Mouse (Mus musculus) adrenal gland, adult 18-20 months (tissue): ENCODE results near the gene Atf2. TPM values are rescaled to one million over a fixed set of nuclear protein-coding genes. Genes with fewer than 3 reads are reported as not detected.
"Not testable (repeated sequence)": the region's sequence is repeated elsewhere in the genome, so short reads cannot be mapped to it uniquely, and the experiment has no call there.

Experiments
- DNase-seq, 2 experiments: peaks; one replicate each; pipeline ENCODE4 v3.0.0; 2021 to 2022; ENCODE audit warnings: low spot score in 2 of 2
- total RNA-seq, 2 experiments: library from RNA; stranded (reverse); gene quantifications; 1 replicate in 1 of 2; 2 replicates in 1 of 2; pipeline ENCODE4 v1.2.3; 2021

Gene Atf2
- total RNA-seq, 2 experiments from 2014 or later: 73.4 to 74.3 TPM

DNA sequence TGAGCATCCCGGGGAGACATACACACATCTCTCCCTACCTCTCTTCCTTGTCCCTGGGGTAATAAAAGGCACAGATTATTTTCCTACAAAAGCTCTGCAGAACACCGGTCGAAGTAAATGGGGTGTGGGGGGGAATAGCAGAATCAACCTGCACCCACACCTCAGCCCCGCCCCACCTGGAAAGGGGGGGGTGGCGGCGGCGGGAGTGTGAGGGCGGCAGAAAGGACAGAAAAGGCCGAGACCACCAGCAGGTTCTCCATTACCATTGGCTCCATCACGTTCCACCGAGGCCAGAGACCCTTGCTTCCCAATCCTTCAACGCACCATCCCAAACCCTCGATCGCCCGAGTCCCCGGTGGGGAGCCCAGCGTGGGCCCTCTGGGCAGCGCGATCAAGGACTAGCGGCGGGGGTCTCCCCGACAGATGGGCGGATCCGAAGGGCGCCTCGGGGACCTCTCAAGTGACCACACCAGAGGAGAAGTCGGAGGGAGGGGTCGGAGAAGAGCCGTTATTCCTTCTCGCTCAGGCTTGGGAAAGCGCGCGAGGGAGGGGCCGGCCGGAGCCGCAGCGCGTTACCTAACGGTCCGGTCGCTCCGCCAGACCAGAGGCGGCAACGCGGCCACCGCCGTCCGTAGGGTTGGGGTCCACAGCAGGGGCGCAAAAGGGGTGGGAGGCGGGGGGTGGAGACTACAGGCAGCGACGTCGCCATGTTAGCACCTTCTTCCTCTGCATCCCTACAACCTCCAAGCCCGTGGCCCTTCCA lies 557 bp downstream of the Atf2 start:
- DNase-seq: no peak

- DNase-seq: no peak
Measured at GRCm38 (mm10) chr2:73885997-73886396, 6.4 kb downstream of the Atf2 start.

DNA sequence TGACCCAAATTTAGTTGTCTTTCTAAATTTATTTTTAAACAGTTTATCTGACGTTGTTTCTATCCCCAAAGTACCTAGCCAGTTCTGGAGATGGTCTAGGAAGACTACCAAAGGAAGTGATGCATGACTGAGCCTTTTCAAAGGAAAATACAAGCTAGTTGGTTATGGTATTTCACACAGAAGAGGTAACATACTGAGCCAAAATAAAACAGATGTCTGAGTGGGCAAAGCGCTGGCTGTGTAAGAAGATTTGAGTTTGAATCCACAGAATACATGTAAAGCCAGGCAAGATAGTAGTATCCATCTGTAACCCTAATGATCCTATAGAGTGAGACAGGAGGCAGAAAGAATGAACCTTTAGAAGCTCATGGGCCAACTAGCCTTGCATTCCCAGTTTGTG lies 14.5 kb downstream of the Atf2 start:
- no peak for DNase-seq

- peak; percentile 64 to 73 for DNase-seq
Measured at GRCm38 (mm10) chr2:73867764-73868487, 24.5 kb downstream of the Atf2 start.

GRCm38 (mm10) chr2:73860046-73860624 lies 32.3 kb downstream of the Atf2 start:
- no peak for DNase-seq

- DNase-seq: no peak
Measured at GRCm38 (mm10) chr2:73857352-73857751, 35.1 kb downstream of the Atf2 start.

GRCm38 (mm10) chr2:73856246-73856645 lies 36.2 kb downstream of the Atf2 start:
- no peak for DNase-seq

DNA sequence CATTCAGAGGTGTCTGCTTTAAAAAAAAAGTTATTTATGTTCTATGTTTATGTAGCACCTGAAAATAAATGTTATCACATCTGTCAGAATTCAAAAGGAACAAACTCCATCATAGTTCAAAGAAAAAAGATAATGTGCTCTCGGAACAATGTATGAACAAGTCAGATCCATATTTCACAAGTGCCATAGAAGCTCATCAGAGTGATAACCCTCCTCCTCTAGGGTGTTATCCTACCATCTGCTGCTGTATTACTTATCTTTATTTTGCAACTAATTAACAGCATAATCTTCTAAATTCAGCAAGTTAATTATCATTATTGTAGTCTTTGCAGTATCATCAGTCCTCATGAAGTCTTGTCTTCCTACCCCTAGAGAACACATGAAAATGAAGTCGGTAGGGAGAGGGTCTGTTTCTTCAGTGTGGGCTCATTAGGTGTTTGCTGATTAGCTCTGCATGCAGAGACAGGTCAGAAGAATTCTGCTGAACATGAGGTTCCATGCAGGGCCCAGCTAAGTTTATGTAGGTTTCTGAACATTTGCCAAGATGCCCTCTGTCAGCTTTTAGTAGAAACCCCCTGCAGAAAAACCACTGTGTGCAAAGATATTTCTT lies 57.9 kb downstream of the Atf2 start:
- DNase-seq: no peak

DNA sequence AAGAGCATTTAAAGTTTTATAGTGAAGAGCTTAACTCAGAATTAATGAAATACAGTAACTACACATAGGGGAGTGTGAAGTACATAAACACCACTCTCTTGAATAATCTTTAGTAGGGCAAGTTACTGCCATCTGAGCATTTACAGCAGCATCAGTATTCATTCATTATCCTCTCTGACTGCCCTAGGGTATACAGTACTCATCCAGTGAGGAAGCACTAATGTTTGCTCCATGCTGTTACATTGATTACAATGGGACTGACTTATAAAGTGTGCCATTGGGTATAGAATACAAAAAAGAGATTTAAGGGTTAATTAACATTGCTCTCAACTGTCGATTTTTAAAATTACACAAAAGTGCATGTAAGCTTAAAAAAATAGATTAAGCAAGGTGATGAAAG lies 59.2 kb downstream of the Atf2 start:
- no peak for DNase-seq

GRCm38 (mm10) chr2:73818742-73819141 lies 73.7 kb downstream of the Atf2 start:
- DNase-seq: no peak

- no peak for DNase-seq
Measured at GRCm38 (mm10) chr2:73807609-73808008, 84.8 kb downstream of the Atf2 start.

DNA sequence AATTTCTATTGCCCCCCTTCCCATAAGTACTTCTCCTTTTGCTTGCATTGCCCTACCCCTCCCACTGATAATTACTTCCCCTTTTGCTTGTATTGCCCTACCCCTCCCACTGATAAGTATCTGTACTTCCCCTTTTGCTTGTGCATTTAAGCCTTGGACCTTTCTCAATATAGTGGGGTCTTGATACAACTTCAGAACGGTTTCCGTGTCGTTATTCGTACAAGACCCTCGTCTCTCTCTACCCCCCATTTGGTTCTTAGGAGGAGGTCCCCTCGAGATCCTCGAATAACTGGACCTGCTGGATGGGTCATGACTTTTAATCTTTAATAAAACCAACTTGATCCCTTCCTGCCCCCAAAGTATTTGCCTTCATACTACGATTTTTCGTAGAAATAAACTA lies 92.3 kb downstream of the Atf2 start:
- DNase-seq: not testable (repeated sequence)

DNA sequence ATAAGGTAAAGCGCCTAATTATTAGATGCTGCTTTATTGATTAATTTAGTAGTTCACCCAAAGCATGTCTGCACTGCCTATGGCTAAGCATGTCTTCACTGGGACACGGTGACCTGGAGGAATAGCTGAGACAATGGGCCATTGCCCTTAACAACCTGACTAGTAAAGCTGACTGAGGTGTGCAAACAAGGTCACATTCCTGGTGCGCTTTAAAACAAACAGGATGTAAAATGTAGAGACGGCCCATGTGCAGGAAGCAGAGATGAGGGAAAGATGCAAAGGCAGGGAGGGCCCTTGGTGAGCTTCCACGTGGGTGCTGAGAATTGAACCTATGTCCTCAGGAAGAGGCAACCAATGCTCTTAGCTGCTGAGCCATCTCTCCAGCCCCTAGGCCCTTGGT lies 93.7 kb downstream of the Atf2 start:
- DNase-seq: no peak

GRCm38 (mm10) chr2:73798136-73798535 lies 94.3 kb downstream of the Atf2 start:
- no peak for DNase-seq

DNA sequence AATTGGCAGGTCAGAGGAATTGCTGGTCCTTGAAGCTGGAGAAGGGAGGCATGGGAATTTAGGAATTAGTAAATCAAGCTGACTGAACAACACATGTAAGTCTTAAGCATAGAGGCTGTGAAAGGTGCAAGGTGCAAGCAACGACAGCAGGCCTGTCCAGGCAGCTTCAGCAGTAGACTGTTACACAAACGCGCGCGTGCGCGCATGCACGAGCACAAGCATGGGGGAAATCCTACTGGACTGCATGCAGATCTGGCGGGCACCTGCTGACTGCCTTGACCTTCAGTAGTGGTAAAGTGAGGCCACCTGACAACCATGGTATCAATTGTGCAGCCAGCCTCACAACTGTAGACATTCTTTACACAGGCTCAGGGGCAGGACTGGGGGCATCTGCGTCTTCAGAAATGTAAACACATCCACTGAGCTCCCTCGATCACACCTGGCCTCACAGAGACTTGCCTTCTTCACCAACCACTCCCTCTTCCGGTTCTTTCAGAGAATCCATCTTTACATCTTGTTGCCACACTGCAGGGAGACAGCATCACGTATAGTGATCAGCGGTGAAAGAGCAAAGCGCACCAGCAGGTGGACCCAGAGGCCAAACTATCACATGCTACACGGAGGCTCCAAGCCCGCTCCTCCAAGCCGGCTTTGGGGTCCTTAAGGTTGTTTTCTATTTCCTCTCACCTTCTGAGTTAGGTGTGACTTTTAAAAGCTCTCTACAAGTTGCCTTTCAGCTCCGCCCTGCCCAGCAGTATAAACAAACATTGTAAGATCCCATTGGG lies 100.4 kb downstream of the Atf2 start:
- DNase-seq: no peak

DNA sequence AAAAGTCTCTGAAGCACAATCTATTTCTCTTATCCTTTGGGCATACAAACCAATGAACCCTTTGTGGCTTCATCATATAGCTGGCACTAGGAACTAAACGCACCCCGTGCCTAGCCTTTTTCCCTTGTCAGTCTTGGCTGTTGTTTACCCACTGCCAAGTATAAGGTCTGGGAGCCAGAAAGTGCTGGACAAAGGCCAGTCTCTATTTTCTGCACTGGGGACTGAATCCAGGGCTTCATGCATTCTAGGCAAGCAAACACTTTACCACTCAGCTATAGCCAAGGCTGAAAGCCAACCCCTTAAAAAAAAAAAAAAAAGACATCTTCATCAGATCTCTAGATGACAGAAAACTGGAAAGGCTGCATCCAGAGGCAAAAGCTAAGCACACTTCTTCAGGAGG lies 102.1 kb downstream of the Atf2 start:
- DNase-seq: no peak

DNA sequence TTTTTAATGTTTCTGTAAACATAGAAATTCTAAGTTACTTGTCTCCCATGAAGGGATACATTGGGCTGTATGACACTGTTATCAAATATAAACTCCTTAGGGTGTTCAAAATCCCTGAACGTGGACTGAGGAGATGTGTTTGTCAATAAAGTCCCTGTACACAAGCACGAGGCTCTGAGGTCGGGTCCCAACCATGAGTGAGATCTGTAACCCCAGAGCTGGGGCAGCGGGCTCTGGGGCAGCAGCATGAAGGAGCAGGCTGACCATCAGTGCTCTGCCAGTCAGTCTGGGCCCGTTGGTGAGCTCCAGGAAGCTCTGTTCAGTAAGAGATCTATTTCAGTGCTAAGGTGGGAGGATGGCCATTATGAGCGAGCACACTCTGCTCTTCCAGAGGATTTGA lies 104.0 kb downstream of the Atf2 start:
- DNase-seq: no peak

DNA sequence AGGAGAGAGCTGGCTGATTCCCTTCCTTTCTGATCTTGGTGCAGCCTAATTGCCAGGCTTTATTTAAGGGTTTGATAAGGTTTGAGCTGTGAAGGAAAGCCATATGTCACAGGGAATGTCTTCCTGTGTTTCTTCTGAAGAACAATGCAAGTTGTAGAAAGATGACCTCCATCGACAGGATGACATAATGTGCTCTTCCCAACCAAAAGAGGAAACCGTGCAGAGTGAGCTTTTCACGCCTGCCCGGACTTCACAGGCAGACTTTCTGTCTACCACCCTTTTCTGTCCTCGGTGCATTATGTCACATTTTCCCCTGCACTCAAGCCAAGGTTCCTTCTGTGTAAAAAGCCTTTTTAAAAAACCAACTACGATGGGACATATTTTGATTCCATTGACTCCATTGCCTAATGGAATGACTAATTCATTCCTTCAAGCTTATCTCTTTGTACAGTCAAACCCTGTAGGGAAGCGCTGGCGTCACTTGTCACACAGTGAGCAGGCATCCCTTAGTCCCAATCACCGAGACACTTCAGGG lies 110.0 kb downstream of the Atf2 start:
- DNase-seq: no peak

DNA sequence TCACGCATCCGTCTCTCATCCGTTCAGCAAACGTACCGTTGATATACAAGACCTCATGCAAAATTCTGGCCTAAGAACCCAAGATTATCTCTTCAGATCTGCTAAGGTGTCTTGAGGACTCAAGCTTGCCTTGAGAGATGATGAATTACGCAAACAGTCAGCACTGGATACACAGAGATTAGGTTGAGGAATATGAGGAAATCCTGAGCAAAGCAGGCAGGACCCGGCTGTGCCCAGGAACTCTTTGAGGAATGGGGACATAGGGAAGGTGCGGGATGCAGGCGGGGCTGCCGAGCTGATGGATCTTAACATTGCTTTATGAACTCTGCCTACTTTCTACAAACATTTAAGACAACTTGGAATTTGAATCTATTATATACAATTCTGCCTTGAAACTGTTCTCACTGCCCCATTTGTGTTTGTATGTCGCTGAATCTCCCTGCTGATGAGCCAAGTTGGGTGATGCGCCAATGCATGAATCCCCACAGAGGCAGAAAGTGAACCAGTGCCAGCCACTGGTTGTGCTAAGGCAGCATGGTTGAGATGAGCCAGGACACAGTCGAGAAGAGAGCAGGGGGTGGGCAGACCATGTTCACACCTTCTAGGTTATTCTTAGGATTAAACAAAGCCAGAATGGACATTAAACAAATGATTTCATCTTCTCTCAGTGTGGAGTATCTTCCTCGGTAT lies 112.0 kb downstream of the Atf2 start:
- DNase-seq: no peak

DNA sequence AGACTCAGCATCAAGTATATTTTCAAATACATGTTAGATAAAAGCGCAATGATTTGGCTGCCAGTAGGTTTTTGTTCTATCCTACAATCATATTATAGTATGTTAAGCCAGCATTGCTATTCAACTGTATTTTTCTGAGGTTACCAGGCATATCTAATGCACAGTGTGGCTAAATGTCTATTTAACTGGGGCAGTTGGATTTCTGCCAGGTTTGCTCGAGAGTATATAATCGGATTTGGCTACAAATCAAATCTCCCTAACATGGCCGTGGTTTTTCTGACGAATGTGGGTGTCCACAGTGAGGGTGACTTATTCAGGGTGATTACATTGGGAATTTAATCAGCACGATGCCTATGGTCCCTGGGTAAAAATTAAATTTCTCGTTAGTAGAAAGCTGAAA lies 112.6 kb downstream of the Atf2 start:
- DNase-seq: no peak
